Mouse (Mus musculus): ENCODE data around the gene 2810021J22Rik. TPM values are rescaled to one million over a fixed set of nuclear protein-coding genes. Genes with fewer than 3 reads are reported as not detected.
"Not testable (repeated sequence)": the region's sequence is repeated elsewhere in the genome, so short reads cannot be mapped to it uniquely, and the experiment has no call there.

Gene 2810021J22Rik
- 4.6 and 6.4 TPM in 2 replicates for polyA plus RNA-seq (2014; fragmentation: Nextera tagmentation; extraction: Ambion mirVana)

GRCm38 (mm10) chr11:58867039-58867953, at the start of gene 2810021J22Rik:
2810021J22Rik (plus strand) TSS chr11:58867216.
- Histone ChIP-seq H3K9ac (ENCODE audit: low read depth, low read length) (peak within 1 kb of the TSS; percentile 89), H3K36me3 (ENCODE audit: control insufficient read depth, insufficient read depth, low read length) (0 out of 2 replicates have a peak, but pooled peaks cover 2% of the 10 kb centered on the region), H3K27ac (ENCODE audit: low read depth, low read length) (peak within 1 kb of the TSS; percentile 70), H3K27me3 (ENCODE audit: control insufficient read depth, insufficient read depth, low read length) (no peaks in the 10 kb centered on the region), H3K9me3 (replicated peaks; ENCODE audit: control insufficient read depth, low read length) (no peaks in the 10 kb centered on the region), H3K4me1 (ENCODE audit: control insufficient read depth, insufficient read depth, low read length) (peaks cover 8% of the 10 kb centered on the region; the same call in 1 of the 2 replicates), H3K4me3 (ENCODE audit: low read depth, low read length) (peak within 1 kb of the TSS; percentile 87), H3K4me2 (peak within 1 kb of the TSS; percentile 84)
- peak; percentile 69 for ATAC-seq (replicated peaks; ENCODE audit: insufficient number of reproducible peaks, low FRiP score, low TSS enrichment)
- WGBS (ENCODE audit: insufficient replicate concordance), result 3% methylated on average over 37 of the region's 37 CpGs

- not testable (repeated sequence) for ATAC-seq (replicated peaks; ENCODE audit: insufficient number of reproducible peaks, low FRiP score, low TSS enrichment); H3K36me3 ChIP-seq (ENCODE audit: control insufficient read depth, insufficient read depth, low read length); H3K4me2 ChIP-seq; H3K4me3 ChIP-seq (ENCODE audit: low read depth, low read length); H3K27me3 ChIP-seq (ENCODE audit: control insufficient read depth, insufficient read depth, low read length); H3K4me1 ChIP-seq (ENCODE audit: control insufficient read depth, insufficient read depth, low read length); H3K9ac ChIP-seq (ENCODE audit: low read depth, low read length); H3K9me3 ChIP-seq (replicated peaks; ENCODE audit: control insufficient read depth, low read length); H3K27ac ChIP-seq (ENCODE audit: low read depth, low read length)
Observed at GRCm38 (mm10) chr11:58828937-58829336, 38.1 kb upstream of the 2810021J22Rik start, which contains the start of gene Olfr312. Olfr312 (plus strand) TSS chr11:58829237.

GRCm38 (mm10) chr11:58829764-58830163, 37.3 kb upstream of the 2810021J22Rik start:
- H3K9ac ChIP-seq (ENCODE audit: low read depth, low read length), result no peak overlapping the region
- H3K4me1 ChIP-seq (ENCODE audit: control insufficient read depth, insufficient read depth, low read length), result no peaks in the 10 kb centered on the region
- ATAC-seq (replicated peaks; ENCODE audit: insufficient number of reproducible peaks, low FRiP score, low TSS enrichment), result no peak
- 69% methylated on average over 3 of the region's 3 CpGs for WGBS (ENCODE audit: insufficient replicate concordance)
- H3K4me3 ChIP-seq (ENCODE audit: low read depth, low read length), result no peak overlapping the region
- no peaks in the 10 kb centered on the region for H3K9me3 ChIP-seq (replicated peaks; ENCODE audit: control insufficient read depth, low read length)
- H3K36me3 ChIP-seq (ENCODE audit: control insufficient read depth, insufficient read depth, low read length), result no peaks in the 10 kb centered on the region
- no peak overlapping the region for H3K27ac ChIP-seq (ENCODE audit: low read depth, low read length)
- H3K27me3 ChIP-seq (ENCODE audit: control insufficient read depth, insufficient read depth, low read length), result no peaks in the 10 kb centered on the region
- no peak overlapping the region for H3K4me2 ChIP-seq

GRCm38 (mm10) chr11:58832541-58832940, 34.5 kb upstream of the 2810021J22Rik start:
- H3K4me3 ChIP-seq (ENCODE audit: low read depth, low read length); ATAC-seq (replicated peaks; ENCODE audit: insufficient number of reproducible peaks, low FRiP score, low TSS enrichment): not testable (repeated sequence)
- WGBS (ENCODE audit: insufficient replicate concordance), result 66% methylated on average over 3 of the region's 3 CpGs

GRCm38 (mm10) chr11:58838951-58839350, 28.1 kb upstream of the 2810021J22Rik start, which contains the start of gene Olfr311:
Olfr311 (plus strand) TSS chr11:58839251.
- ATAC-seq (replicated peaks; ENCODE audit: insufficient number of reproducible peaks, low FRiP score, low TSS enrichment); H3K27me3 ChIP-seq (ENCODE audit: control insufficient read depth, insufficient read depth, low read length); H3K36me3 ChIP-seq (ENCODE audit: control insufficient read depth, insufficient read depth, low read length); H3K4me1 ChIP-seq (ENCODE audit: control insufficient read depth, insufficient read depth, low read length); H3K9ac ChIP-seq (ENCODE audit: low read depth, low read length); H3K4me3 ChIP-seq (ENCODE audit: low read depth, low read length); H3K9me3 ChIP-seq (replicated peaks; ENCODE audit: control insufficient read depth, low read length); H3K4me2 ChIP-seq; H3K27ac ChIP-seq (ENCODE audit: low read depth, low read length): not testable (repeated sequence)

More at GRCm38 (mm10) chr11:58832541-58832940, 34.5 kb upstream of the 2810021J22Rik start:
- not testable (repeated sequence) for H3K4me2 ChIP-seq; H3K9me3 ChIP-seq (replicated peaks; ENCODE audit: control insufficient read depth, low read length); H3K27me3 ChIP-seq (ENCODE audit: control insufficient read depth, insufficient read depth, low read length); H3K36me3 ChIP-seq (ENCODE audit: control insufficient read depth, insufficient read depth, low read length); H3K9ac ChIP-seq (ENCODE audit: low read depth, low read length); H3K4me1 ChIP-seq (ENCODE audit: control insufficient read depth, insufficient read depth, low read length); H3K27ac ChIP-seq (ENCODE audit: low read depth, low read length)

GRCm38 (mm10) chr11:58846919-58847461, 20.0 kb upstream of the 2810021J22Rik start, which contains the start of gene Gm12258:
Gm12258 (plus strand) TSS chr11:58847158.
- H3K9ac ChIP-seq (ENCODE audit: low read depth, low read length), result peak within 1 kb of the TSS; percentile 80
- H3K4me2 ChIP-seq, result peak within 1 kb of the TSS; percentile 79
- WGBS (ENCODE audit: insufficient replicate concordance), result 1% methylated on average over 24 of the region's 24 CpGs
- no peaks in the 10 kb centered on the region for H3K27me3 ChIP-seq (ENCODE audit: control insufficient read depth, insufficient read depth, low read length)
- peaks cover 7% of the 10 kb centered on the region; the same call in 1 of the 2 replicates for H3K36me3 ChIP-seq (ENCODE audit: control insufficient read depth, insufficient read depth, low read length)
- H3K9me3 ChIP-seq (replicated peaks; ENCODE audit: control insufficient read depth, low read length), result no peaks in the 10 kb centered on the region
- peak; percentile 99 for ATAC-seq (replicated peaks; ENCODE audit: insufficient number of reproducible peaks, low FRiP score, low TSS enrichment)
- no peak within 1 kb of the TSS for H3K27ac ChIP-seq (ENCODE audit: low read depth, low read length)
- peak within 1 kb of the TSS; percentile 68 for H3K4me3 ChIP-seq (ENCODE audit: low read depth, low read length)
- H3K4me1 ChIP-seq (ENCODE audit: control insufficient read depth, insufficient read depth, low read length), result peaks cover 6% of the 10 kb centered on the region; the same call in 1 of the 2 replicates

GRCm38 (mm10) chr11:58847636-58848035, 19.4 kb upstream of the 2810021J22Rik start:
- H3K27me3 ChIP-seq (ENCODE audit: control insufficient read depth, insufficient read depth, low read length), result no peaks in the 10 kb centered on the region
- no peaks in the 10 kb centered on the region for H3K9me3 ChIP-seq (replicated peaks; ENCODE audit: control insufficient read depth, low read length)
- peaks cover 6% of the 10 kb centered on the region; the same call in 1 of the 2 replicates for H3K4me1 ChIP-seq (ENCODE audit: control insufficient read depth, insufficient read depth, low read length)
- WGBS (ENCODE audit: insufficient replicate concordance), result 42% methylated on average over 9 of the region's 9 CpGs
- H3K27ac ChIP-seq (ENCODE audit: low read depth, low read length), result no peak overlapping the region
- peaks cover 7% of the 10 kb centered on the region; the same call in 1 of the 2 replicates for H3K36me3 ChIP-seq (ENCODE audit: control insufficient read depth, insufficient read depth, low read length)
- peak overlapping the region; percentile 80 for H3K9ac ChIP-seq (ENCODE audit: low read depth, low read length)
- H3K4me2 ChIP-seq, result peak overlapping the region; percentile 79
- peak overlapping the region; percentile 68 for H3K4me3 ChIP-seq (ENCODE audit: low read depth, low read length)
- ATAC-seq (replicated peaks; ENCODE audit: insufficient number of reproducible peaks, low FRiP score, low TSS enrichment), result no peak

- Histone ChIP-seq H3K9ac (ENCODE audit: low read depth, low read length) (no peak overlapping the region), H3K27ac (ENCODE audit: low read depth, low read length) (no peak overlapping the region), H3K4me2 (no peak overlapping the region), H3K27me3 (ENCODE audit: control insufficient read depth, insufficient read depth, low read length) (no peaks in the 10 kb centered on the region), H3K36me3 (ENCODE audit: control insufficient read depth, insufficient read depth, low read length) (peaks cover 7% of the 10 kb centered on the region; the same call in 1 of the 2 replicates), H3K4me3 (ENCODE audit: low read depth, low read length) (no peak overlapping the region), H3K4me1 (ENCODE audit: control insufficient read depth, insufficient read depth, low read length) (peaks cover 6% of the 10 kb centered on the region; the same call in 1 of the 2 replicates), H3K9me3 (replicated peaks; ENCODE audit: control insufficient read depth, low read length) (no peaks in the 10 kb centered on the region)
- WGBS (ENCODE audit: insufficient replicate concordance), result 59% methylated on average over 2 of the region's 2 CpGs
- ATAC-seq (replicated peaks; ENCODE audit: insufficient number of reproducible peaks, low FRiP score, low TSS enrichment), result no peak
Observed at GRCm38 (mm10) chr11:58849731-58850130, 17.3 kb upstream of the 2810021J22Rik start.
